Mouse (Mus musculus): ENCODE results near the gene Shc3. TPM values are rescaled to one million over a fixed set of nuclear protein-coding genes. Genes with fewer than 3 reads are reported as not detected.
A peak's percentile ranks its signal among the peaks of the same experiment; 100 is the strongest.

Gene Shc3
- 0.46 and 0.50 TPM in 2 replicates for polyA plus RNA-seq (2014; fragmentation: Nextera tagmentation; extraction: Ambion mirVana)

GRCm38 (mm10) chr13:51568911-51569684 is at the start of gene Shc3:
TSS of gene Shc3 (minus strand) at chr13:51569419.
- WGBS, result under 1% methylated on average over 36 of the region's 36 CpGs
- Histone ChIP-seq H3K36me3 (ENCODE audit: control insufficient read depth, insufficient read depth, low read length) (no peaks in the 10 kb centered on the region), H3K4me1 (ENCODE audit: control insufficient read depth, insufficient read depth, low read length) (peaks cover 23% of the 10 kb centered on the region; the same call in 1 of the 2 replicates), H3K27ac (ENCODE audit: low read length) (no peak within 1 kb of the TSS), H3K9ac (replicated peaks; ENCODE audit: low read depth, low read length) (0 out of 2 replicates have a peak within 1 kb of the TSS, but pooled peaks have one; percentile 6), H3K4me2 (replicated peaks; ENCODE audit: low read depth, low read length) (peak within 1 kb of the TSS; percentile 64), H3K4me3 (ENCODE audit: low read depth, low read length) (peak within 1 kb of the TSS; percentile 30), H3K9me3 (ENCODE audit: control insufficient read depth, low read depth, low read length) (no peaks in the 10 kb centered on the region), H3K27me3 (ENCODE audit: control insufficient read depth, insufficient read depth, low read length) (peaks cover 42% of the 10 kb centered on the region)
- ATAC-seq (ENCODE audit: insufficient number of reproducible peaks, insufficient read depth, low FRiP score, low read depth), result peak; percentile 73

- H3K9me3 ChIP-seq (ENCODE audit: control insufficient read depth, low read depth, low read length), result no peaks in the 10 kb centered on the region
- H3K4me3 ChIP-seq (ENCODE audit: low read depth, low read length), result no peak overlapping the region
- no peaks in the 10 kb centered on the region for H3K36me3 ChIP-seq (ENCODE audit: control insufficient read depth, insufficient read depth, low read length)
- WGBS, result 27% methylated on average over 9 of the region's 9 CpGs
- no peak overlapping the region for H3K4me2 ChIP-seq (replicated peaks; ENCODE audit: low read depth, low read length)
- no peak overlapping the region for H3K9ac ChIP-seq (replicated peaks; ENCODE audit: low read depth, low read length)
- H3K27me3 ChIP-seq (ENCODE audit: control insufficient read depth, insufficient read depth, low read length), result no peaks in the 10 kb centered on the region
- H3K27ac ChIP-seq (ENCODE audit: low read length), result no peak overlapping the region
- no peak for ATAC-seq (ENCODE audit: insufficient number of reproducible peaks, insufficient read depth, low FRiP score, low read depth)
- H3K4me1 ChIP-seq (ENCODE audit: control insufficient read depth, insufficient read depth, low read length), result no peaks in the 10 kb centered on the region
Observed at GRCm38 (mm10) chr13:51618602-51619001, 49.4 kb upstream of the Shc3 start.

GRCm38 (mm10) chr13:51617861-51618260 is 48.6 kb upstream of the Shc3 start:
- Histone ChIP-seq H3K36me3 (ENCODE audit: control insufficient read depth, insufficient read depth, low read length) (no peaks in the 10 kb centered on the region), H3K4me2 (replicated peaks; ENCODE audit: low read depth, low read length) (no peak overlapping the region), H3K27me3 (ENCODE audit: control insufficient read depth, insufficient read depth, low read length) (no peaks in the 10 kb centered on the region), H3K9me3 (ENCODE audit: control insufficient read depth, low read depth, low read length) (no peaks in the 10 kb centered on the region), H3K4me1 (ENCODE audit: control insufficient read depth, insufficient read depth, low read length) (no peaks in the 10 kb centered on the region), H3K4me3 (ENCODE audit: low read depth, low read length) (no peak overlapping the region), H3K9ac (replicated peaks; ENCODE audit: low read depth, low read length) (no peak overlapping the region), H3K27ac (ENCODE audit: low read length) (no peak overlapping the region)
- WGBS, result 18% methylated on average over 6 of the region's 6 CpGs
- ATAC-seq (ENCODE audit: insufficient number of reproducible peaks, insufficient read depth, low FRiP score, low read depth), result no peak

GRCm38 (mm10) chr13:51617306-51617705 is 48.1 kb upstream of the Shc3 start:
- H3K9me3 ChIP-seq (ENCODE audit: control insufficient read depth, low read depth, low read length), result no peaks in the 10 kb centered on the region
- no peak overlapping the region for H3K9ac ChIP-seq (replicated peaks; ENCODE audit: low read depth, low read length)
- H3K4me2 ChIP-seq (replicated peaks; ENCODE audit: low read depth, low read length), result no peak overlapping the region
- no peak for ATAC-seq (ENCODE audit: insufficient number of reproducible peaks, insufficient read depth, low FRiP score, low read depth)
- no peak overlapping the region for H3K27ac ChIP-seq (ENCODE audit: low read length)
- H3K4me3 ChIP-seq (ENCODE audit: low read depth, low read length), result no peak overlapping the region
- no peaks in the 10 kb centered on the region for H3K27me3 ChIP-seq (ENCODE audit: control insufficient read depth, insufficient read depth, low read length)
- no peaks in the 10 kb centered on the region for H3K4me1 ChIP-seq (ENCODE audit: control insufficient read depth, insufficient read depth, low read length)
- WGBS, result 49% methylated on average over 1 of the region's 1 CpGs
- no peaks in the 10 kb centered on the region for H3K36me3 ChIP-seq (ENCODE audit: control insufficient read depth, insufficient read depth, low read length)

GRCm38 (mm10) chr13:51616417-51617044 is 47.3 kb upstream of the Shc3 start:
- no peaks in the 10 kb centered on the region for H3K36me3 ChIP-seq (ENCODE audit: control insufficient read depth, insufficient read depth, low read length)
- no peaks in the 10 kb centered on the region for H3K4me1 ChIP-seq (ENCODE audit: control insufficient read depth, insufficient read depth, low read length)
- H3K9me3 ChIP-seq (ENCODE audit: control insufficient read depth, low read depth, low read length), result no peaks in the 10 kb centered on the region
- WGBS, result 20% methylated on average over 12 of the region's 12 CpGs
- no peaks in the 10 kb centered on the region for H3K27me3 ChIP-seq (ENCODE audit: control insufficient read depth, insufficient read depth, low read length)
- H3K4me2 ChIP-seq (replicated peaks; ENCODE audit: low read depth, low read length), result no peak overlapping the region
- H3K27ac ChIP-seq (ENCODE audit: low read length), result no peak overlapping the region
- no peak overlapping the region for H3K4me3 ChIP-seq (ENCODE audit: low read depth, low read length)
- no peak overlapping the region for H3K9ac ChIP-seq (replicated peaks; ENCODE audit: low read depth, low read length)
- ATAC-seq (ENCODE audit: insufficient number of reproducible peaks, insufficient read depth, low FRiP score, low read depth), result no peak

- ATAC-seq (ENCODE audit: insufficient number of reproducible peaks, insufficient read depth, low FRiP score, low read depth), result no peak
- H3K9ac ChIP-seq (replicated peaks; ENCODE audit: low read depth, low read length), result no peak overlapping the region
- no peak overlapping the region for H3K4me3 ChIP-seq (ENCODE audit: low read depth, low read length)
- WGBS, result 58% methylated on average over 10 of the region's 10 CpGs
- no peak overlapping the region for H3K4me2 ChIP-seq (replicated peaks; ENCODE audit: low read depth, low read length)
- no peaks in the 10 kb centered on the region for H3K9me3 ChIP-seq (ENCODE audit: control insufficient read depth, low read depth, low read length)
- H3K27ac ChIP-seq (ENCODE audit: low read length), result no peak overlapping the region
- no peaks in the 10 kb centered on the region for H3K36me3 ChIP-seq (ENCODE audit: control insufficient read depth, insufficient read depth, low read length)
- no peaks in the 10 kb centered on the region for H3K27me3 ChIP-seq (ENCODE audit: control insufficient read depth, insufficient read depth, low read length)
- 0 out of 2 replicates have a peak, but pooled peaks cover 2% of the 10 kb centered on the region for H3K4me1 ChIP-seq (ENCODE audit: control insufficient read depth, insufficient read depth, low read length)
Observed at GRCm38 (mm10) chr13:51615815-51616214, 46.6 kb upstream of the Shc3 start.

- no peaks in the 10 kb centered on the region for H3K9me3 ChIP-seq (ENCODE audit: control insufficient read depth, low read depth, low read length)
- H3K4me3 ChIP-seq (ENCODE audit: low read depth, low read length), result no peak overlapping the region
- WGBS, result 43% methylated on average over 5 of the region's 5 CpGs
- no peak overlapping the region for H3K27ac ChIP-seq (ENCODE audit: low read length)
- H3K4me1 ChIP-seq (ENCODE audit: control insufficient read depth, insufficient read depth, low read length), result 0 out of 2 replicates have a peak, but pooled peaks cover 2% of the 10 kb centered on the region
- no peaks in the 10 kb centered on the region for H3K27me3 ChIP-seq (ENCODE audit: control insufficient read depth, insufficient read depth, low read length)
- H3K4me2 ChIP-seq (replicated peaks; ENCODE audit: low read depth, low read length), result 0 out of 2 replicates have a peak overlapping the region, but pooled peaks have one; percentile 7
- ATAC-seq (ENCODE audit: insufficient number of reproducible peaks, insufficient read depth, low FRiP score, low read depth), result no peak
- no peaks in the 10 kb centered on the region for H3K36me3 ChIP-seq (ENCODE audit: control insufficient read depth, insufficient read depth, low read length)
- H3K9ac ChIP-seq (replicated peaks; ENCODE audit: low read depth, low read length), result no peak overlapping the region
Observed at GRCm38 (mm10) chr13:51611500-51611899, 42.3 kb upstream of the Shc3 start.

- Histone ChIP-seq H3K4me2 (replicated peaks; ENCODE audit: low read depth, low read length) (0 out of 2 replicates have a peak overlapping the region, but pooled peaks have one; percentile 7), H3K4me3 (ENCODE audit: low read depth, low read length) (no peak overlapping the region), H3K36me3 (ENCODE audit: control insufficient read depth, insufficient read depth, low read length) (no peaks in the 10 kb centered on the region), H3K27ac (ENCODE audit: low read length) (no peak overlapping the region), H3K9ac (replicated peaks; ENCODE audit: low read depth, low read length) (no peak overlapping the region), H3K4me1 (ENCODE audit: control insufficient read depth, insufficient read depth, low read length) (0 out of 2 replicates have a peak, but pooled peaks cover 2% of the 10 kb centered on the region), H3K27me3 (ENCODE audit: control insufficient read depth, insufficient read depth, low read length) (no peaks in the 10 kb centered on the region), H3K9me3 (ENCODE audit: control insufficient read depth, low read depth, low read length) (no peaks in the 10 kb centered on the region)
- no peak for ATAC-seq (ENCODE audit: insufficient number of reproducible peaks, insufficient read depth, low FRiP score, low read depth)
- WGBS, result 15% methylated on average over 9 of the region's 9 CpGs
Observed at GRCm38 (mm10) chr13:51611060-51611459, 41.8 kb upstream of the Shc3 start.

Data from stomach, embryonic 14.5 days (tissue).